Mouse (Mus musculus) midbrain, embryonic 14.5 days (tissue): ENCODE measurements around the gene Trhr2. TPM values are rescaled to one million over a fixed set of nuclear protein-coding genes. Genes with fewer than 3 reads are reported as not detected.

Experiments used
- ATAC-seq: fragments of 200-750 bp; cut with Nextera tagmentation; 2 replicates; pipeline ENCODE4 v1.8.0; 2017; ENCODE audit warnings: moderate number of reproducible peaks, moderate library complexity; ENCODE audit not compliant: low FRiP score, low TSS enrichment
- DNase-seq: peaks from one replicate; pipeline ENCODE4 v3.0.0-alpha.2; 2015
- H3K27ac ChIP-seq: fragments of 300-500 bp; sonication (generic); replicated peaks from 2 replicates; pipeline ENCODE4 v1.5.1; 2014; ENCODE audit warnings: mild to moderate bottlenecking, low read depth, low read length, moderate library complexity
- H3K27me3 ChIP-seq: fragments of 300-500 bp; sonication (generic); 2 replicates; pipeline ENCODE4 v1.6.1; 2014; ENCODE audit warnings: low read length, control low read depth, mixed read lengths; ENCODE audit not compliant: control insufficient read depth, insufficient read depth
- H3K36me3 ChIP-seq: fragments of 300-500 bp; sonication (generic); 2 replicates; pipeline ENCODE4 v1.6.1; 2014; ENCODE audit warnings: low read length, control low read depth; ENCODE audit not compliant: control insufficient read depth, insufficient read depth
- H3K4me1 ChIP-seq: fragments of 300-500 bp; sonication (generic); 2 replicates; pipeline ENCODE4 v1.6.1; 2014; ENCODE audit warnings: mild to moderate bottlenecking, antibody characterized with exemption, low read length, control low read depth; ENCODE audit not compliant: control insufficient read depth, insufficient read depth
- H3K4me2 ChIP-seq: fragments of 300-500 bp; sonication (generic); 2 replicates; pipeline ENCODE4 v1.6.1; 2014; ENCODE audit warnings: mild to moderate bottlenecking, low read length, moderate library complexity
- H3K4me3 ChIP-seq: fragments of 300-500 bp; sonication (generic); replicated peaks from 2 replicates; pipeline ENCODE4 v1.5.1; 2014; ENCODE audit warnings: low read depth, low read length
- H3K9ac ChIP-seq: fragments of 300-500 bp; sonication (generic); replicated peaks from 2 replicates; pipeline ENCODE4 v1.6.1; 2014; ENCODE audit warnings: mild to moderate bottlenecking, low read length, moderate library complexity
- H3K9me3 ChIP-seq: fragments of 300-500 bp; sonication (generic); 2 replicates; pipeline ENCODE4 v1.6.1; 2016; ENCODE audit warnings: low read length, control low read depth, mixed read lengths; ENCODE audit not compliant: control insufficient read depth
- WGBS: fragments of 180-500 bp; shearing (Covaris S2); extraction: QIAGEN DNeasy Blood & Tissue Kit; methylation state at CpG from one replicate; pipeline ENCODE4 v1.1.7; 2014; 5-methylcytosine and 5-hydroxymethylcytosine counted together
- polyA plus RNA-seq: library from polyadenylated mRNA; unstranded; fragments of >200 nt; fragmentation: Nextera tagmentation; extraction: Ambion mirVana; gene quantifications from 2 replicates; pipeline ENCODE4 v1.2.1, GENCODE M21; 2014

The Trhr2 gene
- polyA plus RNA-seq, 1 experiment from 2014 or later = not detected

DNA sequence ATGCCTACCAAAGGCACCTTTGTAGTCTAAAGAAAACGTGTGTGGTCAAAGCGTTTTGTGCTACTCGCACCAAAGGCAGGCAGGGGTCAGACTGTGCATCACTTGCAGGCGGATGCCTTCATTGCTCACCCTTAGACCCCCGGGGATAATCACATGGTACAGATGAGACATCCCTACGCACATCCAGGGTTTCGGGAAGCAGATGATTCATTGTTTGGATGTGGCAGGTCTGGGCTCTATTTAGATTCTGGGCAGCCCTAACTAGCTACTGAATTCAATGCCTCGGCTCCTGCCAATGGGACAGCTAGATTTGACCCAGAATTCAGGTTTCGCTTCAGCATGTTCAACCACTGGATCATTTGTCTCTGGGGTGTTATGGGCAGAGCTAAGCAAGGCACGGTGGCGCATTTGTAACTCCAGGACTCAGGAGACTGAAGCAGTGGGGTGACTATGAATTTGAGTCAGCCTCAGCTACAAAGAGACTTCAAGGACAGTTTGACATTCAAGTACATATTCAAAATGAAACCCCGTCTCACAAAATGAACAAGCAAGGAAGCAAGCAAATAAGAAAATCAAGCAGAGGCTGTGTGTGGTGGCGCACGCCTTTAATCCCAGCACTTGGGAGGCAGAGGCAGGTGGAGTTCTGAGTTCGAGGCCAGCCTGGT lies 1.3 kb downstream of the Trhr2 start:
- WGBS = 82% methylated on average over 15 of the region's 15 CpGs
- ATAC-seq = no peak
- no peaks in the 10 kb centered on the region for H3K27me3 ChIP-seq
- H3K9me3 ChIP-seq = no peaks in the 10 kb centered on the region
- no peak overlapping the region for H3K27ac ChIP-seq
- H3K9ac ChIP-seq = no peak overlapping the region
- no peaks in the 10 kb centered on the region for H3K4me1 ChIP-seq
- no peak for DNase-seq
- H3K4me2 ChIP-seq = no peak overlapping the region
- no peak overlapping the region for H3K4me3 ChIP-seq
- no peaks in the 10 kb centered on the region for H3K36me3 ChIP-seq

DNA sequence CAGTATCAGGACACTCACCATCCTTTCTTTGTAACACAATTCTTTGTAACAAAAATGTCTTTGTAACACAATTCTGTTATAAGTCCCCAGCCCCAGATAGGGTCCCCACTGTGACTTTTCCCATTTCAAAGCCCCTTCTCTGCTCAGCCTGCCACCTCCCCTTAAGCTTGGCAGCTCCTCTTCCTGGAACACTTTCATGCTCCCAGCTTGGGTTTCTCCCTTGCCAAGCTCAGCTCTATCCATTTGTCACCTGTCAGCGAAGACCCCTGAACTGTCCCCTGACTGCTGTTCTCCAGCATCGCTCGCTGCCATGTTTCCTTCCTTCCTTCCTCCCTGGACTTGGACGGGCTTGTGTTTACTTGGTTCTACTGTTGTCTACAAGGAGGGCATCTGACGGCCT lies 2.9 kb downstream of the Trhr2 start:
- Histone ChIP-seq H3K4me2 (no peak overlapping the region), H3K9ac (no peak overlapping the region), H3K4me1 (no peaks in the 10 kb centered on the region), H3K4me3 (no peak overlapping the region), H3K27me3 (no peaks in the 10 kb centered on the region), H3K36me3 (no peaks in the 10 kb centered on the region), H3K9me3 (no peaks in the 10 kb centered on the region), H3K27ac (no peak overlapping the region)
- WGBS = 83% methylated on average over 5 of the region's 5 CpGs
- ATAC-seq (no peak), DNase-seq (no peak)

DNA sequence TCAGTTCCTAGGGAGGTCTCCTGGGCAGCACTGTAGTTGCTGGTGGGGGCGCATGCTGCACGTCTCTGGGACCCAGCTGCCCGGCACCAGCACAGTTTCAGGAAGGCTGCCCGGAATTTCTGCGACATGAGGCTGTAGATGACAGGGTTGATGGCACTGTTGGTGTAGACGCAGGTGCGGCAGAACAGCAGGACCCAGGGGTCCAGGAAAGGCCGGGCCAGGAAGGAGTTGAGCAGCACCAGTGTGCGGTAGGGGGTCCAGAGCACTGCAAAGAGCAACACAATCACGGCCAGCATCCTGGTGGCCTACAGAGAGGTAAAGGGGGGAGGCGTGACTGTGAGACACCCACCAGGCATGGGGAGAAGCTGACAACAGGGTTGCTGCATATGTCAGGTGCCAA lies 3.3 kb downstream of the Trhr2 start:
- H3K27ac ChIP-seq = no peak overlapping the region
- ATAC-seq = no peak
- H3K36me3 ChIP-seq = no peaks in the 10 kb centered on the region
- no peak for DNase-seq
- H3K4me2 ChIP-seq = no peak overlapping the region
- no peaks in the 10 kb centered on the region for H3K9me3 ChIP-seq
- H3K4me3 ChIP-seq = no peak overlapping the region
- H3K9ac ChIP-seq = no peak overlapping the region
- WGBS = 58% methylated on average over 11 of the region's 11 CpGs
- no peaks in the 10 kb centered on the region for H3K4me1 ChIP-seq
- H3K27me3 ChIP-seq = no peaks in the 10 kb centered on the region

DNA sequence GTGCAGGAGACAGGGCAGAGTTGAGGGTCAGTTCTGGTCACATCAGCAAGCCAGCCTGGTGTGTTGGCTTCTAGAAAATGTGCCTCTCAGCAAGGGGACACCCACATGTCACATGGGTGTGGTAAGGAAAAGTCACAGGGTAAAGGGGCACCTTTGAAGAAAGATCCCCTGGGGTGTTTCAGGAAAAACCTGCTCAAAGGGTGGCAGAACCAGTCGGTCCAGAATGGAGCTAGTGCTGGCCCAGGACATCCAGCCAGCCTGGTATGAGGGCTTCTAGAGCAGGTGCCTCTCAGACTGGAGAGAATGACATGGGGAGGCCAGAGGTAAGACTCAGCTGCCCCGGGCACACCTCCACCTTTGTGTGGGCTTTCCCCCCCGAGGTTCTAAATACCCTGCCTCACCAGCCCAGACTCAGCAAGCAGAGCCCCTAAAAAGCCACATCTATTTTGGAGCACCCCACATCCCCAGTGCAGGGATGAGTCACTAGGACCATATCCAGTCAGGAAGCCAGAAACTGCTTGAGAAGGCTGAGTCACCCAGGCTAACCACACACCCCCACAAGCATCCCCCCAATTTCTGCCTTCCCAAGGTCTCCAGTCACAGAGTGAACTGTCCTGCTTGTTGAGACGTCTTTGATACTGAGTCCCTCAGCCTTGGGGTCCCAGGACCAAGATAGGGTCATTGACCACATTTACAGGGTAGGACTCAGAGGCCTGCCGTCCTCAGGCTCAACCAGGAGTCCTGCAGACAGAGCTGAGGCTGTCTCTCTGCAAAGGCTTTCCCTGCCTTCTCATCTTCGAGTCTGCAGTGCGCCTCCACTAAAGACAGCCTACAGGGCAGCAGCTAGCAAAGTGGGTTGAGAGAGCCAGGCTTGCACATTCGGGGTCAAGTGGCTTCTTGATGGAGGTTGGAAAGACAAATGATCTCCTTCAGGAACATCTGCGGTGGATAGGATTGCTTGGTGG lies 4.6 kb downstream of the Trhr2 start:
- H3K9ac ChIP-seq = no peak overlapping the region

DNA sequence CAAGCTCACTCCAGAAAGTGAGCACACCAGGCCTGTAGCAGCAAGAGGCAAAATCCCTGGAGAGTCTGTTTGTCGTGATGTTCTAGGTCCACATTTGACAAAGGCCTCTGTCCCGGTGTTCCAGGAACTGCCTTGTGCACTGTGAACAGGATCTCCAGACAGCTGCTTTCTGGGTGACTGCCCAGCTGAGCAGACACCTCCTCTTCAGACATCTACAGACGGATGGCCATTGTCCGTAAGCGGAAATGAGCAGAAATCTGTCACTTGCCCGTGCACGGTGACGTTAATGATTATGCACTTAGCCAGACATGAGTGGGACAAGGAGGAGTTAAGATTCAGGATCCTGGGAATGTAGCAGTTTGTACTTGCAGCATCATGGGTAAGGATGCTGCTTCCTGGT lies 6.4 kb downstream of the Trhr2 start:
- Histone ChIP-seq H3K4me2 (no peak overlapping the region), H3K27ac (no peak overlapping the region), H3K4me3 (no peak overlapping the region), H3K9ac (no peak overlapping the region), H3K9me3 (no peaks in the 10 kb centered on the region), H3K36me3 (no peaks in the 10 kb centered on the region), H3K27me3 (no peaks in the 10 kb centered on the region), H3K4me1 (peaks cover 15% of the 10 kb centered on the region)
- no peak for DNase-seq
- 83% methylated on average over 8 of the region's 8 CpGs for whole genome bisulfite sequencing
- ATAC-seq = no peak

More for the DNA sequence above, 4.6 kb downstream of the Trhr2 start:
- no peak for DNase-seq
- Histone ChIP-seq H3K4me1 (peaks cover 3% of the 10 kb centered on the region), H3K27ac (no peak overlapping the region), H3K4me2 (no peak overlapping the region), H3K36me3 (no peaks in the 10 kb centered on the region), H3K9me3 (no peaks in the 10 kb centered on the region), H3K4me3 (no peak overlapping the region), H3K27me3 (no peaks in the 10 kb centered on the region)
- WGBS = 80% methylated on average over 9 of the region's 9 CpGs
- ATAC-seq = no peak

DNA sequence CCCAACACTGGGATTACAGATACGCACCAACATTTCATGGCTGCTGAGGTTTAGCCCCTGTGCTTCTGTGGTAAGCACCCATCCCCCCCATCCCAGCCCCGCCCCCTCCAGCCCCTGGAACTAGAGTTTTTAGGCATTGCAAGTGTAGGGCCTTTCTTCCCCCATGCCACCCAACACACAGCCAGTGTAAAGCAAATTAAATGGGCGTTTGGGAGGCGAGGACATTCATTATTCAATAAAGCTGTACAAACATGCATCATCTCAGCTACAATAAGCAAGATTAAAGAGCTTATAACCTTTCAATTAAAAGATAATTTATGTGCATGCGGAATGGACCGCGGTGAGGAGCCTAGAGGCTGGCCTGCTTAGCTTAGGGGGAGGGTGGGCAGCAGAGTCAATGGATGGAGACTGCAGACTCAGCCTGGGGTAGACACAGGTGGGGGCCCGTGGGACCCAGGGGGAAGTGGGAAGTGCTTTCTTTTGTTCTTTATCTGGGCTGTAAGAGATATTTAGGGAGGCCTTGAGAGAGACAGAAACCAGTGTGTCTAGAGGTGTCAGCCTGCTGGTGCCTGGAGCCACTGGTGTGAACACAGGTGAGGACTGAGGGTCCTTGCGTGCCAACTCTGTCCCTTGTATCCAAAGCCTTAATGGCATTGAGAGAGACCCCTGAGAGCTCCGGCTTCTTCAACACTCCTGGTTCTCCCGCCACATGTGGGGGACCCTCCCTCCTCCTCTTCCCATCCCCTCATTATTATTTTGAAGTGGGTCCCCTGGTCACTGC lies 10.0 kb downstream of the Trhr2 start:
- ATAC-seq (peak; percentile 53; the same call in 1 of the 2 replicates), DNase-seq (peak; percentile 59)
- no peaks in the 10 kb centered on the region for H3K27me3 ChIP-seq
- H3K4me3 ChIP-seq = no peak overlapping the region
- H3K36me3 ChIP-seq = no peaks in the 10 kb centered on the region
- no peak overlapping the region for H3K4me2 ChIP-seq
- peaks cover 15% of the 10 kb centered on the region for H3K4me1 ChIP-seq
- 14% methylated on average over 11 of the region's 11 CpGs for WGBS
- H3K27ac ChIP-seq = no peak overlapping the region; the same call in 1 of the 2 replicates
- no peak overlapping the region for H3K9ac ChIP-seq
- H3K9me3 ChIP-seq = no peaks in the 10 kb centered on the region

DNA sequence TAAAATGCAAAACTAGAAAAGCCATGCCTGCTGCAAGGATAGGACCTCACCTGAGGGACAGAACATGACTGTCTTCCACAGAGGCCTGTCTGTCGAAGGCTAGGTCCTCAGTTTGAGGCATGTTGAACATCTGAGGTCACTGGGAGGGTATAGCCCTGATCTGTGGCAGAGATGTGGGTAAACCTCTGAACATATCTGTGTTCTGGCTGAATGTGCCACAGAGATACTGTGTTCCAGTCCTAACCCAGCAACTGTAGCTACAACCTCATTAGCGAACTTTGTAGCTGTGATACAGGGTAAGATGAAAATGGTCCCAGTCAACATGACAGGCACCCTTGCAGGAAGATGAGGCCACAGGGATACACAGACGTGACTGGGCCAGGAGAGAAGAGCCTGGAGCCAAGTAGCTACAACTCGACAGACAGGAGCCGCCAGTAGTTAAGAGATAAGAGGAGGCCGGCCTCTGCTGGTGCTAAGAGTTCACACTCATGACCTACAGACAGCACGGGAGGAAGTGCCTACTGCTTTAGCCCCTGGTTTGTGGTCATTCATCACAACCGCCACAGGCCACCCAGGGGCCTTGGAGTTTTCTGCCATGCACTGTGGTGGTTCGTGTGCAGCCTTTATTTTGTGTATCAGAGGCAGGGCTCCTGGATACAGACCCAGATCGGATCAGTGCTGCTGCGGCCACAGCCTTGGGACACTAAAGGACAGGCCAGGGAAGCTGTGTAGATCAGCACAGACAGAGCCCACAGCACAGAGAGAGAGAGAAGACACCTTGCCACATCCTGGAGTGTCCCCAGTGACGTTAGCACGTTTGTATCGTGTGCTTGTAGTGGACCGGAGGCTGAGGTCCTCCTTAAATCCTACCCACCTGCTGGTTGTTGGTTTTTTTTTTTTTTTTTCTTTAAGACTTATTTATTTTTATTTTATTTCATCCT lies 10.9 kb downstream of the Trhr2 start:
- peak overlapping the region; percentile 42 for H3K27ac ChIP-seq

More for the DNA sequence above, 10.9 kb downstream of the Trhr2 start:
- Histone ChIP-seq H3K4me1 (peaks cover 18% of the 10 kb centered on the region), H3K9ac (no peak overlapping the region; the same call in 1 of the 2 replicates), H3K36me3 (no peaks in the 10 kb centered on the region), H3K4me3 (no peak overlapping the region), H3K27me3 (no peaks in the 10 kb centered on the region), H3K4me2 (no peak overlapping the region), H3K9me3 (no peaks in the 10 kb centered on the region)
- WGBS = 42% methylated on average over 15 of the region's 15 CpGs
- ATAC-seq = no peak
- no peak for DNase-seq
